In genomic region chr4:86576630-86577225, GRCm38 (mm10) we compare ENCODE assay signal across 9 mouse cellular contexts. TPM values are rescaled to one million over a fixed set of nuclear protein-coding genes. Genes with fewer than 3 reads are reported as not detected.
DNase-seq lines count a peak whose midpoint lies in the region; ATAC-seq lines count a peak whose summit lies in the region.
"Had no signal": no experiment of that assay in that cellular context is flagged by ENCODE, and none has a peak within 500 bp of the region (broad histone marks: within the 10 kb centered on the region; RNA-seq: fewer than 3 reads in every experiment).

No protein-coding gene starts in this region.

- H3K4me2 ChIP-seq in lung, embryonic 15.5 days: peak overlapping the region; percentile 75
- H3K4me2 ChIP-seq in embryonic facial prominence, embryonic 13.5 days: peak overlapping the region; percentile 87
- H3K4me2 ChIP-seq in intestine, embryonic 16.5 days (ENCODE audit: low read depth, low read length): peak overlapping the region; percentile 89
- H3K4me2 ChIP-seq in neural tube, embryonic 14.5 days (ENCODE audit: low read depth, low read length): peak overlapping the region; percentile 67

- WGBS in lung, embryonic 15.5 days: 3% methylated on average over 11 of the region's 11 CpGs
- WGBS in embryonic facial prominence, embryonic 13.5 days: 7% methylated on average over 11 of the region's 11 CpGs
- WGBS in intestine, embryonic 16.5 days: 8% methylated on average over 11 of the region's 11 CpGs
- 10% methylated on average over 11 of the region's 11 CpGs for WGBS in neural tube, embryonic 14.5 days

- H3K4me1 ChIP-seq in lung, embryonic 15.5 days: peaks cover 22% of the 10 kb centered on the region
- H3K4me1 ChIP-seq in embryonic facial prominence, embryonic 13.5 days: peaks cover 21% of the 10 kb centered on the region
- peaks cover 9% of the 10 kb centered on the region for H3K4me1 ChIP-seq in intestine, embryonic 16.5 days (ENCODE audit: control insufficient read depth, insufficient read depth, low read length)
- peaks cover 19% of the 10 kb centered on the region; the same call in 1 of the 2 replicates for H3K4me1 ChIP-seq in neural tube, embryonic 14.5 days (ENCODE audit: control insufficient read depth, insufficient read depth, low read length)

- H3K9ac ChIP-seq in lung, embryonic 15.5 days: peak overlapping the region; percentile 82
- H3K9ac ChIP-seq in embryonic facial prominence, embryonic 13.5 days: peak overlapping the region; percentile 93
- H3K9ac ChIP-seq in intestine, embryonic 16.5 days (ENCODE audit: low read depth, low read length): peak overlapping the region; percentile 92
- peak overlapping the region; percentile 89 for H3K9ac ChIP-seq in neural tube, embryonic 14.5 days (replicated peaks; ENCODE audit: low read depth, low read length)

- H3K36me3 ChIP-seq in lung, embryonic 15.5 days: peaks cover 9% of the 10 kb centered on the region; the same call in 1 of the 2 replicates
- H3K36me3 ChIP-seq in embryonic facial prominence, embryonic 13.5 days: peaks cover 21% of the 10 kb centered on the region
- H3K36me3 ChIP-seq in intestine, embryonic 16.5 days (ENCODE audit: control insufficient read depth, insufficient read depth, low read length): peaks cover 5% of the 10 kb centered on the region; the same call in 1 of the 2 replicates
- peaks cover 3% of the 10 kb centered on the region; the same call in 1 of the 2 replicates for H3K36me3 ChIP-seq in neural tube, embryonic 14.5 days (ENCODE audit: control insufficient read depth, insufficient read depth, low read length)

- H3K4me3 ChIP-seq in lung, embryonic 15.5 days: peak overlapping the region; percentile 72
- peak overlapping the region; percentile 92 for H3K4me3 ChIP-seq in embryonic facial prominence, embryonic 13.5 days
- peak overlapping the region; percentile 78 for H3K4me3 ChIP-seq in intestine, embryonic 16.5 days (ENCODE audit: low read length)
- H3K4me3 ChIP-seq in neural tube, embryonic 14.5 days (ENCODE audit: low read depth, low read length): peak overlapping the region; percentile 68

- ATAC-seq in lung, embryonic 15.5 days (ENCODE audit: borderline replicate concordance, extremely low read depth, low FRiP score, low TSS enrichment): no peak
- no peak for ATAC-seq in embryonic facial prominence, embryonic 13.5 days (ENCODE audit: insufficient number of reproducible peaks, insufficient read depth, low FRiP score, low TSS enrichment, low read depth)
- no peak for ATAC-seq in intestine, embryonic 16.5 days
- ATAC-seq in neural tube, embryonic 14.5 days (ENCODE audit: low read depth): no peak

- DNase-seq in lung, postnatal 10 days: no peak
- no peak for DNase-seq in left cerebral cortex, postnatal 4 days
- DNase-seq in retina, embryonic 14.5 days (ENCODE audit: low spot score): no peak
- no peak for DNase-seq in spleen, adult 12 weeks (ENCODE audit: low spot score)
- DNase-seq: cerebellum, adult 11-12 months had no signal

- no peaks in the 10 kb centered on the region for H3K9me3 ChIP-seq in lung, embryonic 15.5 days
- H3K9me3 ChIP-seq in embryonic facial prominence, embryonic 13.5 days: no peaks in the 10 kb centered on the region
- H3K9me3 ChIP-seq in intestine, embryonic 16.5 days (ENCODE audit: control insufficient read depth, low read length): no peaks in the 10 kb centered on the region
- H3K9me3 ChIP-seq in neural tube, embryonic 14.5 days (ENCODE audit: control insufficient read depth, low read length): no peaks in the 10 kb centered on the region

- peak overlapping the region; percentile 97 for H3K27ac ChIP-seq in lung, embryonic 15.5 days
- H3K27ac ChIP-seq in embryonic facial prominence, embryonic 13.5 days: peak overlapping the region; percentile 98; the same call in 1 of the 2 replicates
- H3K27ac ChIP-seq in intestine, embryonic 16.5 days (ENCODE audit: low read length): peak overlapping the region; percentile 93; the same call in 1 of the 2 replicates
- no peak overlapping the region for H3K27ac ChIP-seq in neural tube, embryonic 14.5 days (ENCODE audit: low read depth, low read length)

- intact Hi-C loops in left cerebral cortex, postnatal 4 days (cut with DNase I): loop anchor here (10.0 kb wide), 1 partner anchor 118 kb away; no protein-coding TSS in a partner anchor

- no peaks in the 10 kb centered on the region for H3K27me3 ChIP-seq in lung, embryonic 15.5 days
- no peaks in the 10 kb centered on the region for H3K27me3 ChIP-seq in embryonic facial prominence, embryonic 13.5 days
- H3K27me3 ChIP-seq in intestine, embryonic 16.5 days (replicated peaks; ENCODE audit: control insufficient read depth, insufficient read depth, low read length): no peaks in the 10 kb centered on the region
- no peaks in the 10 kb centered on the region for H3K27me3 ChIP-seq in neural tube, embryonic 14.5 days (ENCODE audit: control insufficient read depth, insufficient read depth, low read length)

RNA-seq across cellular contexts. Expression of gene Rraga, which starts 1.3 kb away (rescaled TPM):
- 71.7 and 77.5 TPM in 2 replicates for polyA plus RNA-seq in lung, embryonic 15.5 days (2015; fragmentation: Nextera tagmentation; extraction: Ambion mirVana)
- polyA plus RNA-seq in embryonic facial prominence, embryonic 13.5 days (2015; fragmentation: Nextera tagmentation; extraction: Ambion mirVana): 77.6 and 79.5 TPM in 2 replicates
- 78.3 and 81.4 TPM in 2 replicates for polyA plus RNA-seq in intestine, embryonic 16.5 days (2015; fragmentation: Nextera tagmentation; extraction: Ambion mirVana)
- 135 and 154 TPM in 2 replicates for polyA plus RNA-seq in neural tube, embryonic 14.5 days (2014; fragmentation: Nextera tagmentation; extraction: Ambion mirVana)
- 100 to 1,000 TPM; 131 to 139 TPM for total RNA-seq in left cerebral cortex, postnatal 4 days (2021)

RNA-seq across cellular contexts. Expression of gene Saxo1, which starts 18.6 kb away (rescaled TPM):
- polyA plus RNA-seq in lung, embryonic 15.5 days (2015; fragmentation: Nextera tagmentation; extraction: Ambion mirVana): not detected in 2 replicates
- polyA plus RNA-seq in embryonic facial prominence, embryonic 13.5 days (2015; fragmentation: Nextera tagmentation; extraction: Ambion mirVana): 0.11 and 0.21 TPM in 2 replicates
- 0.07 TPM in 1 of 2 replicates, not detected in the other for polyA plus RNA-seq in intestine, embryonic 16.5 days (2015; fragmentation: Nextera tagmentation; extraction: Ambion mirVana)
- polyA plus RNA-seq in neural tube, embryonic 14.5 days (2014; fragmentation: Nextera tagmentation; extraction: Ambion mirVana): not detected in 2 replicates
- total RNA-seq in left cerebral cortex, postnatal 4 days (2021): not detected

RNA-seq across cellular contexts. Expression of gene Haus6, which starts 35.1 kb away (rescaled TPM):
- 21.4 and 21.5 TPM in 2 replicates for polyA plus RNA-seq in lung, embryonic 15.5 days (2015; fragmentation: Nextera tagmentation; extraction: Ambion mirVana)
- 15.1 and 15.7 TPM in 2 replicates for polyA plus RNA-seq in embryonic facial prominence, embryonic 13.5 days (2015; fragmentation: Nextera tagmentation; extraction: Ambion mirVana)
- 9.2 and 10.1 TPM in 2 replicates for polyA plus RNA-seq in intestine, embryonic 16.5 days (2015; fragmentation: Nextera tagmentation; extraction: Ambion mirVana)
- polyA plus RNA-seq in neural tube, embryonic 14.5 days (2014; fragmentation: Nextera tagmentation; extraction: Ambion mirVana): 6.3 TPM in 2 replicates
- total RNA-seq in left cerebral cortex, postnatal 4 days (2021): 10 to 100 TPM; 11.4 to 11.9 TPM
